Mouse (Mus musculus): Measurements from ENCODE around the gene Engase.

DNA sequence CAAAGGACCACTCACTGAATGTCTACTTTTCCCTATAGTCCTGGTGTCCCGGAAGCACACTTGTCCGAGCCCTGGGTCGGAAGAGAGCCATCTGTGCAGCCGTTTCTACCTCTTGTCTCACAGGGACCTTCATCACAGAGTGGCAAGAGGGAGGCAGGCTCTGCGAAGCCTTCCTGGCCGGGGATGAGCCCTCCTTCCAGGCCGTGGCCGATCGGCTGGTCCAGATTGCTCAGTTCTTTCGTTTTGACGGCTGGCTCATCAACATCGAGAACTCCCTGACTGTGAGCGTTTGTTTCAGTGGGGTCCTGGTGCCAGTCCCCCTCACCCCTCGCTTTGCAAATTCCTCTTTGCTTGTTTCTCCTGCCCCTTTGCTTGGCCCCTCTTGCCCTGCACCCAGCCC is 5.1 kb downstream of the Engase start:
- no peak for TF ChIP-seq CTCF (IDR thresholded peaks at IDR 0.05; ENCODE audit: low read depth, low read length)
- no peak for TF ChIP-seq GATA1 (IDR thresholded peaks at IDR 0.05; ENCODE audit: borderline replicate concordance, low read length)
- TF ChIP-seq TAL1 (conservative IDR thresholded peaks at IDR 0.05; ENCODE audit: low read depth, low read length) = no peak
- no peak for TF ChIP-seq GATA2 (IDR thresholded peaks at IDR 0.05; ENCODE audit: borderline replicate concordance, low read depth, low read length)

Measured in G1E (cell line).